Mouse (Mus musculus): Measurements from ENCODE around the gene Efnb2. TPM values are rescaled to one million over a fixed set of nuclear protein-coding genes. Genes with fewer than 3 reads are reported as not detected.

Gene Efnb2
- polyA plus RNA-seq (2015; fragmentation: Nextera tagmentation; extraction: Ambion mirVana), result 24.0 and 27.4 TPM in 2 replicates

- TF ChIP-seq CTCF (IDR thresholded peaks at IDR 0.05; ENCODE audit: low read depth), result peak; percentile 44; the same call in 1 of the 2 replicates
- under 1% methylated on average over 70 of the region's 70 CpGs for WGBS
- DNase-seq (ENCODE audit: low spot score) (peak; percentile 94), ATAC-seq (replicated peaks; ENCODE audit: low FRiP score, low read depth) (peak; percentile 95)
- H3K4me3 ChIP-seq (replicated peaks; ENCODE audit: low read depth, low read length), result peak within 1 kb of the TSS; percentile 88
- H3K36me3 ChIP-seq (ENCODE audit: insufficient read depth, low read length), result peaks cover 3% of the 10 kb centered on the region; the same call in 1 of the 2 replicates
- no peaks in the 10 kb centered on the region; the same call in 1 of the 2 replicates for H3K4me1 ChIP-seq (replicated peaks; ENCODE audit: insufficient read depth, low read length)
- peak within 1 kb of the TSS; percentile 93 for H3K4me2 ChIP-seq (ENCODE audit: low read length)
- peak within 1 kb of the TSS; percentile 85 for H3K27ac ChIP-seq
- peak within 1 kb of the TSS; percentile 81 for H3K9ac ChIP-seq (ENCODE audit: low read depth, low read length)
- no peaks in the 10 kb centered on the region for H3K9me3 ChIP-seq (replicated peaks; ENCODE audit: low read length)
- H3K27me3 ChIP-seq (ENCODE audit: insufficient read depth, low read length), result no peaks in the 10 kb centered on the region
These were observed at the start of gene Efnb2 for GRCm38 (mm10) chr8:8661103-8661758. Gene Efnb2 (minus strand): TSS chr8:8661242.

- 0 out of 2 replicates have a peak, but pooled peaks cover 7% of the 10 kb centered on the region for H3K4me1 ChIP-seq (replicated peaks; ENCODE audit: insufficient read depth, low read length)
- H3K9ac ChIP-seq (ENCODE audit: low read depth, low read length), result no peak overlapping the region
- WGBS, result 75% methylated on average over 9 of the region's 9 CpGs
- H3K4me2 ChIP-seq (ENCODE audit: low read length), result no peak overlapping the region
- H3K27me3 ChIP-seq (ENCODE audit: insufficient read depth, low read length), result no peaks in the 10 kb centered on the region
- DNase-seq (ENCODE audit: low spot score), result peak; percentile 17
- H3K27ac ChIP-seq, result no peak overlapping the region
- TF ChIP-seq CTCF (IDR thresholded peaks at IDR 0.05; ENCODE audit: low read depth), result no peak
- no peaks in the 10 kb centered on the region for H3K36me3 ChIP-seq (ENCODE audit: insufficient read depth, low read length)
- H3K9me3 ChIP-seq (replicated peaks; ENCODE audit: low read length), result no peaks in the 10 kb centered on the region
- ATAC-seq (replicated peaks; ENCODE audit: low FRiP score, low read depth), result no peak
- no peak overlapping the region for H3K4me3 ChIP-seq (replicated peaks; ENCODE audit: low read depth, low read length)
These were observed 43.8 kb upstream of the Efnb2 start for GRCm38 (mm10) chr8:8704813-8705212.

- H3K4me3 ChIP-seq (replicated peaks; ENCODE audit: low read depth, low read length), result no peak overlapping the region
- no peaks in the 10 kb centered on the region for H3K36me3 ChIP-seq (ENCODE audit: insufficient read depth, low read length)
- TF ChIP-seq CTCF (IDR thresholded peaks at IDR 0.05; ENCODE audit: low read depth), result no peak
- H3K4me2 ChIP-seq (ENCODE audit: low read length), result no peak overlapping the region
- H3K9me3 ChIP-seq (replicated peaks; ENCODE audit: low read length), result no peaks in the 10 kb centered on the region
- H3K27ac ChIP-seq, result no peak overlapping the region
- WGBS, result 28% methylated on average over 2 of the region's 2 CpGs
- H3K9ac ChIP-seq (ENCODE audit: low read depth, low read length), result no peak overlapping the region
- peak; percentile 27 for DNase-seq (ENCODE audit: low spot score)
- 0 out of 2 replicates have a peak, but pooled peaks cover 7% of the 10 kb centered on the region for H3K4me1 ChIP-seq (replicated peaks; ENCODE audit: insufficient read depth, low read length)
- H3K27me3 ChIP-seq (ENCODE audit: insufficient read depth, low read length), result no peaks in the 10 kb centered on the region
- no peak; the same call in 1 of the 2 replicates for ATAC-seq (replicated peaks; ENCODE audit: low FRiP score, low read depth)
These were observed 42.6 kb upstream of the Efnb2 start for GRCm38 (mm10) chr8:8703668-8704067.

GRCm38 (mm10) chr8:8700821-8701220 lies 39.8 kb upstream of the Efnb2 start:
- H3K9ac ChIP-seq (ENCODE audit: low read depth, low read length), result no peak overlapping the region
- 0 out of 2 replicates have a peak, but pooled peaks cover 7% of the 10 kb centered on the region for H3K4me1 ChIP-seq (replicated peaks; ENCODE audit: insufficient read depth, low read length)
- no peaks in the 10 kb centered on the region for H3K36me3 ChIP-seq (ENCODE audit: insufficient read depth, low read length)
- no peak overlapping the region for H3K4me2 ChIP-seq (ENCODE audit: low read length)
- no peak for TF ChIP-seq CTCF (IDR thresholded peaks at IDR 0.05; ENCODE audit: low read depth)
- no peak overlapping the region for H3K4me3 ChIP-seq (replicated peaks; ENCODE audit: low read depth, low read length)
- no peak for DNase-seq (ENCODE audit: low spot score)
- 89% methylated on average over 10 of the region's 10 CpGs for WGBS
- no peaks in the 10 kb centered on the region for H3K9me3 ChIP-seq (replicated peaks; ENCODE audit: low read length)
- no peak overlapping the region for H3K27ac ChIP-seq
- no peak for ATAC-seq (replicated peaks; ENCODE audit: low FRiP score, low read depth)
- H3K27me3 ChIP-seq (ENCODE audit: insufficient read depth, low read length), result no peaks in the 10 kb centered on the region

- no peak overlapping the region for H3K4me2 ChIP-seq (ENCODE audit: low read length)
- WGBS, result 86% methylated on average over 4 of the region's 4 CpGs
- H3K9me3 ChIP-seq (replicated peaks; ENCODE audit: low read length), result no peaks in the 10 kb centered on the region
- no peak overlapping the region for H3K27ac ChIP-seq
- no peak for TF ChIP-seq CTCF (IDR thresholded peaks at IDR 0.05; ENCODE audit: low read depth)
- H3K4me3 ChIP-seq (replicated peaks; ENCODE audit: low read depth, low read length), result no peak overlapping the region
- ATAC-seq (replicated peaks; ENCODE audit: low FRiP score, low read depth) (no peak), DNase-seq (ENCODE audit: low spot score) (no peak)
- no peaks in the 10 kb centered on the region for H3K36me3 ChIP-seq (ENCODE audit: insufficient read depth, low read length)
- no peaks in the 10 kb centered on the region for H3K27me3 ChIP-seq (ENCODE audit: insufficient read depth, low read length)
- H3K9ac ChIP-seq (ENCODE audit: low read depth, low read length), result no peak overlapping the region
- H3K4me1 ChIP-seq (replicated peaks; ENCODE audit: insufficient read depth, low read length), result 0 out of 2 replicates have a peak, but pooled peaks cover 7% of the 10 kb centered on the region
These were observed 39.2 kb upstream of the Efnb2 start for GRCm38 (mm10) chr8:8700229-8700628.

GRCm38 (mm10) chr8:8690146-8691092 lies 29.4 kb upstream of the Efnb2 start, which contains the start of gene Arglu1:
Gene Arglu1 (minus strand): TSS chr8:8690521.
- DNase-seq (ENCODE audit: low spot score) (peak; percentile 97), ATAC-seq (replicated peaks; ENCODE audit: low FRiP score, low read depth) (peak; percentile 97)
- Histone ChIP-seq H3K9me3 (replicated peaks; ENCODE audit: low read length) (no peaks in the 10 kb centered on the region), H3K27me3 (ENCODE audit: insufficient read depth, low read length) (no peaks in the 10 kb centered on the region), H3K4me2 (ENCODE audit: low read length) (peak within 1 kb of the TSS; percentile 82), H3K27ac (peak within 1 kb of the TSS; percentile 97), H3K9ac (ENCODE audit: low read depth, low read length) (peak within 1 kb of the TSS; percentile 100), H3K36me3 (ENCODE audit: insufficient read depth, low read length) (no peaks in the 10 kb centered on the region), H3K4me3 (replicated peaks; ENCODE audit: low read depth, low read length) (peak within 1 kb of the TSS; percentile 92), H3K4me1 (replicated peaks; ENCODE audit: insufficient read depth, low read length) (peaks cover 20% of the 10 kb centered on the region)
- WGBS, result under 1% methylated on average over 74 of the region's 81 CpGs
- no peak for TF ChIP-seq CTCF (IDR thresholded peaks at IDR 0.05; ENCODE audit: low read depth)
